Mouse (Mus musculus): Measurements from ENCODE around the gene Arhgap18. TPM values are rescaled to one million over a fixed set of nuclear protein-coding genes. Genes with fewer than 3 reads are reported as not detected.

The Arhgap18 gene
- polyA plus RNA-seq, 2 experiments: 3.5 to 6.8 TPM

DNA sequence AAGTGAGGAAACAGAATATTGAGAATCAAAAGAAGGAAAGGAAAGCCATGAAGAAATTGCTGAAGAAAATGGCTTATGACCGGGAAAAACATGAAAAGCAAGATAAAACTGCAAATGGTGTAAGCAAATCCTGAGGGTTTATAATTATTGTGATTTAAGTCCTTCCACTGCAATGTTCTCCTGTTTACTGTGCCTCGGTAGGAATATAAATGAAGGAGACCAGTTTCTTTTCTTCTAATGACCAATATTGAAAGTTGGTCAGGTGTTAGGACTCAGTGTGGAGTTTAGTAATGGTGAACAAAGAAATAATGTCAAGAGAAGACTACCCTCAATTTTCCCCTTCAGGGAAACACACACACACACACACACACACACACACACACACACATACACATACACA lies 136.5 kb downstream of the Arhgap18 start:
- Histone ChIP-seq H3K9ac (replicated peaks) (no peak overlapping the region), H3K27ac (no peak overlapping the region), H3K4me3 (ENCODE audit: insufficient read depth in 1 of 2, low read depth in 2 of 2, low read length in 2 of 2) (no peak overlapping the region), H3K36me3 (replicated peaks; ENCODE audit: control insufficient read depth, insufficient read depth, low read depth) (no peaks in the 10 kb centered on the region), H3K4me2 (ENCODE audit: low read depth) (no peak overlapping the region), H3K9me3 (ENCODE audit: control insufficient read depth, low read length) (no peaks in the 10 kb centered on the region), H3K4me1 (replicated peaks; ENCODE audit: control insufficient read depth in 2 of 2, insufficient read depth in 2 of 2, low read length in 1 of 2) (no peaks in the 10 kb centered on the region), H3K27me3 (ENCODE audit: control insufficient read depth, insufficient read depth, low read length) (no peaks in the 10 kb centered on the region)
- ATAC-seq (ENCODE audit: insufficient read depth) (no peak), DNase-seq (ENCODE audit: low read depth in 3 of 3, low spot score in 3 of 3) (no peak)
- TF ChIP-seq CTCF (IDR thresholded peaks at IDR 0.05; ENCODE audit: low read depth) (no peak), EP300 (IDR thresholded peaks at IDR 0.05; ENCODE audit: low read depth) (no peak)
- WGBS (ENCODE audit: insufficient replicate concordance): 62% methylated on average over 2 of the region's 2 CpGs

GRCm38 (mm10) chr10:26890269-26890955 lies 137.2 kb downstream of the Arhgap18 start:
- TF ChIP-seq CTCF (IDR thresholded peaks at IDR 0.05; ENCODE audit: low read depth) (peak; percentile 74), EP300 (IDR thresholded peaks at IDR 0.05; ENCODE audit: low read depth) (no peak)
- Histone ChIP-seq H3K9ac (replicated peaks) (no peak overlapping the region), H3K27ac (no peak overlapping the region), H3K4me1 (replicated peaks; ENCODE audit: control insufficient read depth in 2 of 2, insufficient read depth in 2 of 2, low read length in 1 of 2) (no peaks in the 10 kb centered on the region), H3K36me3 (replicated peaks; ENCODE audit: control insufficient read depth, insufficient read depth, low read depth) (no peaks in the 10 kb centered on the region), H3K4me3 (ENCODE audit: insufficient read depth in 1 of 2, low read depth in 2 of 2, low read length in 2 of 2) (no peak overlapping the region), H3K9me3 (ENCODE audit: control insufficient read depth, low read length) (no peaks in the 10 kb centered on the region), H3K27me3 (ENCODE audit: control insufficient read depth, insufficient read depth, low read length) (no peaks in the 10 kb centered on the region), H3K4me2 (ENCODE audit: low read depth) (no peak overlapping the region)
- WGBS (ENCODE audit: insufficient replicate concordance): 7% methylated on average over 4 of the region's 4 CpGs
- DNase-seq (ENCODE audit: low read depth in 3 of 3, low spot score in 3 of 3): peak; percentile 9 to 17 (median 13)
- ATAC-seq (ENCODE audit: insufficient read depth): no peak

- Histone ChIP-seq H3K36me3 (replicated peaks; ENCODE audit: control insufficient read depth, insufficient read depth, low read depth) (no peaks in the 10 kb centered on the region), H3K9ac (replicated peaks) (no peak overlapping the region), H3K4me1 (replicated peaks; ENCODE audit: control insufficient read depth in 2 of 2, insufficient read depth in 2 of 2, low read length in 1 of 2) (no peaks in the 10 kb centered on the region), H3K27me3 (ENCODE audit: control insufficient read depth, insufficient read depth, low read length) (no peaks in the 10 kb centered on the region), H3K4me2 (ENCODE audit: low read depth) (no peak overlapping the region), H3K27ac (no peak overlapping the region), H3K9me3 (ENCODE audit: control insufficient read depth, low read length) (no peaks in the 10 kb centered on the region), H3K4me3 (ENCODE audit: insufficient read depth in 1 of 2, low read depth in 2 of 2, low read length in 2 of 2) (no peak overlapping the region)
- ATAC-seq (ENCODE audit: insufficient read depth) (no peak), DNase-seq (ENCODE audit: low read depth in 3 of 3, low spot score in 3 of 3) (no peak)
- TF ChIP-seq CTCF (IDR thresholded peaks at IDR 0.05; ENCODE audit: low read depth) (no peak), EP300 (IDR thresholded peaks at IDR 0.05; ENCODE audit: low read depth) (no peak)
- WGBS (ENCODE audit: insufficient replicate concordance): 66% methylated on average over 1 of the region's 1 CpGs
Measured at GRCm38 (mm10) chr10:26893091-26893490, 139.9 kb downstream of the Arhgap18 start.

DNA sequence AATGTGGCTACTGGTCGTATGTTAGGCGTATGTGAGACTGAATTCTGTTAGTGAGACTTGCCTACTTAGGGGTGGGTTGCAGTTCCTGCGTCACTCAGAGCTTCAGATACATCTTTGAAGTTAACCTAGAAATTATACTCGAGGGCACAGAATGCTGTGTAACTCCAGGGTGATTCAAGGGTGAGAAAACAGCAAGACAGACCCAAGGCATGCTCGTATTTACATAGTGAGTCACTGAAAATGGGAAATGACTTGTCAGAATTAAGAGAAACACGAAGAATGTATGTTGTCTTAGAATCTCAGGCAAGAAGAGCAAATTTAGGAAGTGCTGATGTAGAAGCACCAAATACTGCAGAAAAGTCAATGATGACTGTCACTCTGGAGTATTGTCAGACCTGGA lies 142.5 kb downstream of the Arhgap18 start:
- 41% methylated on average over 6 of the region's 6 CpGs for WGBS (ENCODE audit: insufficient replicate concordance)
- Histone ChIP-seq H3K27me3 (ENCODE audit: control insufficient read depth, insufficient read depth, low read length) (no peaks in the 10 kb centered on the region), H3K27ac (no peak overlapping the region), H3K36me3 (replicated peaks; ENCODE audit: control insufficient read depth, insufficient read depth, low read depth) (no peaks in the 10 kb centered on the region), H3K9ac (replicated peaks) (no peak overlapping the region), H3K4me2 (ENCODE audit: low read depth) (no peak overlapping the region), H3K9me3 (ENCODE audit: control insufficient read depth, low read length) (no peaks in the 10 kb centered on the region), H3K4me3 (ENCODE audit: insufficient read depth in 1 of 2, low read depth in 2 of 2, low read length in 2 of 2) (no peak overlapping the region), H3K4me1 (replicated peaks; ENCODE audit: control insufficient read depth in 2 of 2, insufficient read depth in 2 of 2, low read length in 1 of 2) (no peaks in the 10 kb centered on the region)
- DNase-seq (ENCODE audit: low read depth in 3 of 3, low spot score in 3 of 3): no peak
- TF ChIP-seq EP300 (IDR thresholded peaks at IDR 0.05; ENCODE audit: low read depth) (no peak), CTCF (IDR thresholded peaks at IDR 0.05; ENCODE audit: low read depth) (no peak)
- ATAC-seq (ENCODE audit: insufficient read depth): no peak

DNA sequence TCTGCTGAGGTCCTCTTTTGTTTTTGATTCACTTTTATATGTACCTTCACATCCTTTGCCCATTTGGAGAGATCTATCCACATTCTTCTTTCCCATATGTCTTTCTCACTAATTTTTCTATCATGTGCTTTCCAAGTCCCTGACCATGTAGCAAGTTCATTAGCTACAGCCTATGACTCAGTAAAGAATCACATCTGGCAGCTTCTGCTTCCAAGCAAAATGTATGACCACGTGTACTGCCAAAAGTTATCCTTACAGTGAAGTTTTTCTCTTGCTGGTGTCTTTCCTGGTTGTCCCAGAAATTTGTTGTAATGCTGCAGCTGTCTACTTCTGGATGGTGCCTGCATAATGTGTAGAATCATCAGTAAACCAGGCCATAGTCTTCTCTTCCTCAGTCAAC lies 147.2 kb downstream of the Arhgap18 start:
- Histone ChIP-seq H3K9me3 (ENCODE audit: control insufficient read depth, low read length) (no peaks in the 10 kb centered on the region), H3K4me1 (replicated peaks; ENCODE audit: control insufficient read depth in 2 of 2, insufficient read depth in 2 of 2, low read length in 1 of 2) (no peaks in the 10 kb centered on the region), H3K4me2 (ENCODE audit: low read depth) (no peak overlapping the region), H3K4me3 (ENCODE audit: insufficient read depth in 1 of 2, low read depth in 2 of 2, low read length in 2 of 2) (no peak overlapping the region), H3K27me3 (ENCODE audit: control insufficient read depth, insufficient read depth, low read length) (no peaks in the 10 kb centered on the region), H3K9ac (replicated peaks) (no peak overlapping the region), H3K27ac (no peak overlapping the region), H3K36me3 (replicated peaks; ENCODE audit: control insufficient read depth, insufficient read depth, low read depth) (no peaks in the 10 kb centered on the region)
- ATAC-seq (ENCODE audit: insufficient read depth) (no peak), DNase-seq (ENCODE audit: low read depth in 3 of 3, low spot score in 3 of 3) (no peak)
- WGBS (ENCODE audit: insufficient replicate concordance): 53% methylated on average over 1 of the region's 1 CpGs
- TF ChIP-seq CTCF (IDR thresholded peaks at IDR 0.05; ENCODE audit: low read depth) (no peak), EP300 (IDR thresholded peaks at IDR 0.05; ENCODE audit: low read depth) (no peak)
